Mouse (Mus musculus) stomach, embryonic 14.5 days (tissue): Measurements from ENCODE around the gene Idi1. TPM values are rescaled to one million over a fixed set of nuclear protein-coding genes. Genes with fewer than 3 reads are reported as not detected.
"Not testable (repeated sequence)": the region's sequence is repeated elsewhere in the genome, so short reads cannot be mapped to it uniquely, and the experiment has no call there.

Experiments used
- ATAC-seq: fragments of 200-750 bp; cut with Nextera tagmentation; 2 replicates; pipeline ENCODE4 v1.8.0; 2017; ENCODE audit warnings: low read depth, moderate TSS enrichment; ENCODE audit not compliant: insufficient number of reproducible peaks, insufficient read depth, low FRiP score
- H3K27ac ChIP-seq: fragments of 300-500 bp; sonication (generic); 2 replicates; pipeline ENCODE4 v1.5.1; 2014; ENCODE audit warnings: mild to moderate bottlenecking, low read length, moderate library complexity, mixed read lengths
- H3K27me3 ChIP-seq: fragments of 300-500 bp; sonication (generic); 2 replicates; pipeline ENCODE4 v1.6.1; 2014; ENCODE audit warnings: low read length, control low read depth, mixed read lengths; ENCODE audit not compliant: control insufficient read depth, insufficient read depth
- H3K36me3 ChIP-seq: fragments of 300-500 bp; sonication (generic); 2 replicates; pipeline ENCODE4 v1.6.1; 2014; ENCODE audit warnings: mild to moderate bottlenecking, control low read depth, low read length, moderate library complexity, mixed read lengths; ENCODE audit not compliant: control insufficient read depth, insufficient read depth
- H3K4me1 ChIP-seq: fragments of 300-500 bp; sonication (generic); 2 replicates; pipeline ENCODE4 v1.6.1; 2014; ENCODE audit warnings: low read length, control low read depth, mixed read lengths; ENCODE audit not compliant: control insufficient read depth, insufficient read depth
- H3K4me2 ChIP-seq: fragments of 300-500 bp; sonication (generic); replicated peaks from 2 replicates; pipeline ENCODE4 v1.6.1; 2014; ENCODE audit warnings: low read depth, low read length, control low read depth
- H3K4me3 ChIP-seq: fragments of 300-500 bp; sonication (generic); 2 replicates; pipeline ENCODE4 v1.5.1; 2014; ENCODE audit warnings: low read depth, low read length, control low read depth
- H3K9ac ChIP-seq: fragments of 300-500 bp; sonication (generic); replicated peaks from 2 replicates; pipeline ENCODE4 v1.6.1; 2014; ENCODE audit warnings: low read depth, mild to moderate bottlenecking, control low read depth, low read length, moderate library complexity, mixed read lengths
- H3K9me3 ChIP-seq: fragments of 300-500 bp; sonication (generic); 2 replicates; pipeline ENCODE4 v1.6.1; 2016; ENCODE audit warnings: low read depth, low read length, control low read depth; ENCODE audit not compliant: control insufficient read depth
- WGBS: fragments of 180-500 bp; shearing (Covaris S2); extraction: QIAGEN DNeasy Blood & Tissue Kit; methylation state at CpG from one replicate; pipeline ENCODE4 v1.1.7; 2014; 5-methylcytosine and 5-hydroxymethylcytosine counted together
- microRNA-seq: library from miRNA; unstranded; fragments of <30 nt; microRNA quantifications from one replicate; pipeline ENCODE4, GENCODE M21; 2016
- polyA plus RNA-seq: library from polyadenylated mRNA; unstranded; fragments of >200 nt; fragmentation: Nextera tagmentation; extraction: Ambion mirVana; gene quantifications from 2 replicates; pipeline ENCODE4 v1.2.1, GENCODE M21; 2014

Idi1 gene
- polyA plus RNA-seq, 1 experiment from 2014 or later: 84.2 TPM

DNA sequence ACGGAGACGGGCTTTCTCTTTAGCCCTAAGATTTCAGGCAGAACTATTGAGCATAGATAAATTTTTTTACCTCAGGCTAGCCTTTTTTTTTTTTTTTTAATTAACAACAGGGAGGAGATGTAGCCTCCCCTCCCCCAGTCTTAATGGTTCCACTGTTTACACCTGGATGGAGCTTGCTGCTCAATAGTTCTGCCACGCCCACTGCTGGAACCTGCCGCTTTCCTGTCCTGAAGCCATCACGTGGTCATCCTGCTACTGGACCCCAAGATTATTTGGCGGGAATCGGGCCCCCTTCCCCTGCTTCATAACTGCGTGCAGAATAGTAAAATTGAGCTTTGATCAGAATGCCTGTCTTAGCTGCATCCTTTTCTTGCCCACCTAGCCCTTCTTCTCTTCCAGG, 28.6 kb downstream of the Idi1 start:
- not testable (repeated sequence) for H3K4me1 ChIP-seq, H3K4me3 ChIP-seq, H3K9me3 ChIP-seq, H3K4me2 ChIP-seq, H3K36me3 ChIP-seq, H3K27ac ChIP-seq, ATAC-seq, H3K27me3 ChIP-seq, H3K9ac ChIP-seq
- 90% methylated on average over 8 of the region's 8 CpGs for WGBS

DNA sequence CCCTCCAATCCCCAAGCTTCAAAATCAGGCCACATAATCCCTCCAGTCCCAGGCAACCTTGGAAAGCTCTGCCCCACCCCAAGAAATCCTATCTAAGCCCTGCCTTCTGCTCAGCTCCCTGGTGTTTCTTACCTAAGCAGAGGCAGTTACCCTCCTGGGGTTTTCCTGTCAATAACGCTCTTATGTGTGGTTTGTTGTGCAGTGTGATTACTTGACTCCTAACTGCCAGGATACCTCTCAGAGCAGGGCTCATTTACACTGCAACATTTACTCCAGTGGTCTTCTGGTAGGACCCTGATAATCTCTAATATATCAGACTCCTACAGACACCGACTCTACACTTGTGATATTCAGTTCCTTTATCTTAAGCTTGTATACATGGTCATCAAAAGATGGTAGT, 48.2 kb downstream of the Idi1 start:
- H3K9ac ChIP-seq: no peak overlapping the region
- H3K27ac ChIP-seq: no peak overlapping the region
- H3K4me2 ChIP-seq: no peak overlapping the region
- WGBS: 66% methylated on average over 2 of the region's 2 CpGs
- no peaks in the 10 kb centered on the region for H3K36me3 ChIP-seq
- ATAC-seq: no peak
- H3K9me3 ChIP-seq: no peaks in the 10 kb centered on the region
- H3K27me3 ChIP-seq: no peaks in the 10 kb centered on the region
- H3K4me3 ChIP-seq: no peak overlapping the region
- H3K4me1 ChIP-seq: no peaks in the 10 kb centered on the region

DNA sequence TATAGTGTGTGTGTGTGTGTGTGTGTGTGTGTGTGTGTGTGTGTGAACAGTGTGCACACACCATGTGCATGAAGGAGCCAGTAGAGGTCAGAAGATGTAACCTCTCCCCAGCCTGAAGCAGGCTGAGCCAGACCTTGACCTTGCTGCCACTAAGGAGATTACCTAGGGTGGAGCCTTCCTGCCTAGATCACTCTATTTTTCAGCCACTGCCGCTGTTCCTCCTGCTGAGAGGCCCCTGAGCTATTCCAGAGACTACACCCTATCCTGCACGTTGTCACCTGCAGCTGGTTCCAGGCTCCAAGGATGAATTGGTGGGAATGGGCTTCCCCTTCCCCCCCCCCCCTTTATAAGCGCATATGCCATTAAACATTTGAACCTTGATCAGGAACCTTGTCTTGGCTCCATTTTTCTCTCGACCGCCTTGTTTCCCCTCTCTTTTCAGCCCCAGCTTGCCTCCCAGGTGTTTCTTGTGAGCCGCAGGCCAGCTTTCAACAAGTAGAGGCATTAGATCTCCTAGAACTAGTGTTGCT, 52.4 kb downstream of the Idi1 start:
- H3K4me3 ChIP-seq, H3K36me3 ChIP-seq, H3K4me1 ChIP-seq, ATAC-seq, H3K9ac ChIP-seq, H3K27ac ChIP-seq, H3K27me3 ChIP-seq, H3K4me2 ChIP-seq, H3K9me3 ChIP-seq: not testable (repeated sequence)
- WGBS: 69% methylated on average over 6 of the region's 6 CpGs

DNA sequence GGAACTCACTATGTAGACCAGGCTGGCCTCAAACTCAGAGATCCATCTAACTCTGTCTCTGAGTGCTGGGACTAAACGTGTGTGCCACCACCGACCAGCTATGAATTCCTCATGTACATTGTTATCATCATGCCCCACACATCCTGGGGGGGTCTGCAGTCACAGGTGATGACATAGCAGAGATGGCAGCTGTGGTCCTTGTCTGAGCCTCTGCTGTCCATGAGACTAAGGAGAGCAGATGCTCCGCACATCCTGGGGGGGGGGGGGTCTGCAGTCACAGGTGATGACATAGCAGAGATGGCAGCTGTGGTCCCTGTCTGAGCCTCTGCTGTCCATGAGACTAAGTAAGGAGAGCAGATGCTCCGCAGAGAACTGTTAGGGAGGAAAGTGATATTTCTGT, 55.8 kb downstream of the Idi1 start:
- H3K9me3 ChIP-seq, H3K27me3 ChIP-seq, H3K4me1 ChIP-seq, H3K27ac ChIP-seq, ATAC-seq, H3K4me2 ChIP-seq, H3K4me3 ChIP-seq, H3K36me3 ChIP-seq, H3K9ac ChIP-seq: not testable (repeated sequence)
- 88% methylated on average over 4 of the region's 4 CpGs for WGBS

DNA sequence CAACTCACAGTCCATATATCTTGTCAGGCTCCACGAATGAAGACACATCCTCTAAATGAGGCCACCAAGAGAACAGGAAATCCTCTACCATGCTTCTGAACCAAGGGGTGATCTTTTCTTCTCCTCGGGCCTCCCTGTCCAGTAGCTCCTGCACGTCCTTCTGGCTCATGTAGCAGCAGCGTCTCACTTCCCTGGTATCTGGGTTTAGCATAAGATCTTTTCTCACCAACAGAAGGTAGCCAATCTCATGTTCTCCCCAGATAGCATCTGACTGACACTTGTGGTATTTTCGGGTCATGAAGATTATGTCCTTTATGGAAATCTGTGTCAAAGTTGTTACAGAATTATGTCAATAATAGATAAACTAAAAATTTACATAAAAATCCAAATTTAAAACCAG, 56.4 kb downstream of the Idi1 start:
- ATAC-seq, H3K27ac ChIP-seq, H3K4me1 ChIP-seq, H3K27me3 ChIP-seq, H3K9ac ChIP-seq, H3K4me2 ChIP-seq, H3K9me3 ChIP-seq, H3K4me3 ChIP-seq, H3K36me3 ChIP-seq: not testable (repeated sequence)
- WGBS: 22% methylated on average over 1 of the region's 5 CpGs

Small RNA genes within 50 kb of the gene (microRNA-seq; reads per million reads assigned to microRNA genes)
- gene Gm22750: not detected

Other genes with a start within 250 kb of the Idi1 start
- 26.2 and 26.4 TPM in 2 replicates for gene Wdr37, start 13.6 kb upstream of the Idi1 start, polyA plus RNA-seq
- gene Gm9745, start 62.7 kb downstream of the Idi1 start, polyA plus RNA-seq: not detected in 2 replicates
- gene Idi2, start 67.4 kb downstream of the Idi1 start, polyA plus RNA-seq: not detected in 2 replicates
- 85.1 and 85.6 TPM in 2 replicates for gene Gtpbp4, start 110.6 kb downstream of the Idi1 start, polyA plus RNA-seq
- gene Larp4b, start 208.4 kb downstream of the Idi1 start, polyA plus RNA-seq: 50.7 and 53.1 TPM in 2 replicates